ENCODE assay signal across 7 mouse cellular contexts in genomic region chr19:25334360-25334759, GRCm38 (mm10).
DNase-seq lines count a peak whose midpoint lies in the region; TF ChIP-seq lines count a peak whose summit lies in the region.

No protein-coding gene starts in this region.

- TF ChIP-seq CTCF in MEL (IDR thresholded peaks at IDR 0.05 in 2 of 3, conservative IDR thresholded peaks at IDR 0.05 in 1 of 3; ENCODE audit: control insufficient read depth in 1 of 3, insufficient read depth in 1 of 3, low read depth in 2 of 3, low read length in 3 of 3, poor library complexity in 1 of 3, severe bottlenecking in 1 of 3) = peak; percentile 68 to 86 (median 78)

- H3K4me1 ChIP-seq in MEL (ENCODE audit: control insufficient read depth in 1 of 2, insufficient read depth in 2 of 2, low read length in 2 of 2) = peaks cover 4 to 13% of the 10 kb centered on the region in 2 experiments; a peak in 2 of 4 replicates

- H3K79me2 ChIP-seq in MEL (ENCODE audit: control insufficient read depth, insufficient read depth, low read length, poor library complexity) = no peaks in the 10 kb centered on the region

- H3K4me3 ChIP-seq in MEL (ENCODE audit: control insufficient read depth in 1 of 2, insufficient read depth in 1 of 2, low read depth in 2 of 2, low read length in 2 of 2) = no peak overlapping the region

- TF ChIP-seq EP300 in MEL (IDR thresholded peaks at IDR 0.05; ENCODE audit: low read depth in 1 of 2, low read length in 2 of 2) = no peak

- no peak overlapping the region for H3K9ac ChIP-seq in MEL (ENCODE audit: control insufficient read depth, low read depth, low read length, poor library complexity, severe bottlenecking)

- no peak for TF ChIP-seq POLR2A in MEL (IDR thresholded peaks at IDR 0.05; ENCODE audit: control insufficient read depth in 1 of 2, insufficient read depth in 1 of 2, low read depth in 1 of 2, low read length in 2 of 2, poor library complexity in 1 of 2)

- no peak overlapping the region for H3K27ac ChIP-seq in MEL (ENCODE audit: control insufficient read depth, low read depth, low read length)

- intact Hi-C loops in left cerebral cortex, postnatal 36 days (cut with DNase I) = loop anchor here (2.0 to 5.0 kb wide), 2 partner anchors 202 to 377 kb away; no protein-coding TSS in a partner anchor

- no peaks in the 10 kb centered on the region for H3K9me3 ChIP-seq in MEL (replicated peaks; ENCODE audit: insufficient read depth, low read length)

- no peaks in the 10 kb centered on the region for H3K27me3 ChIP-seq in MEL (ENCODE audit: control insufficient read depth in 1 of 2, insufficient read depth in 2 of 2, low read length in 2 of 2)

- peak; percentile 32 to 72 for DNase-seq in left cerebral cortex, adult 18-20 months (ENCODE audit: low spot score in 2 of 2)
- no peak for DNase-seq in left cerebral cortex, adult 11 months (ENCODE audit: low spot score)
- DNase-seq in MEL (ENCODE audit: low read depth, low spot score) = peak; percentile 71
- peak; percentile 42 to 48 for DNase-seq in adrenal gland, postnatal 36 days
- DNase-seq in fibroblast of lung, adult 2 months (ENCODE audit: low read depth) = peak; percentile 36
- peak; percentile 25 to 29 for DNase-seq in left cerebral cortex, postnatal 36 days (ENCODE audit: low spot score in 2 of 2)
- peak; percentile 84 for DNase-seq in retina, embryonic 14.5 days (ENCODE audit: low spot score)

- peak; percentile 67 for TF ChIP-seq RAD21 in MEL (IDR thresholded peaks at IDR 0.05; ENCODE audit: low read depth, low read length)

- peaks cover 0 to 6% of the 10 kb centered on the region in 2 experiments; a peak in 2 of 4 replicates for H3K36me3 ChIP-seq in MEL (ENCODE audit: control insufficient read depth in 1 of 2, insufficient read depth in 2 of 2, low read length in 2 of 2)

TF ChIP-seq in MEL, 35 proteins besides CTCF, POLR2A, EP300 and RAD21:
- TF ChIP-seq HCFC1 (IDR thresholded peaks at IDR 0.05; ENCODE audit: low read depth, low read length) (no peak), SMC3 (IDR thresholded peaks at IDR 0.05; ENCODE audit: low read depth, low read length) (peak; percentile 83), MEF2A (IDR thresholded peaks at IDR 0.05; ENCODE audit: extremely low read depth, insufficient replicate concordance, low read depth, low read length, poor library complexity, severe bottlenecking) (no peak), ZNF384 (IDR thresholded peaks at IDR 0.05; ENCODE audit: low read depth, low read length) (no peak), GATA1 (IDR thresholded peaks at IDR 0.05; ENCODE audit: low read depth, low read length) (no peak), ZKSCAN1 (IDR thresholded peaks at IDR 0.05; ENCODE audit: low read depth, low read length) (no peak), MYC (IDR thresholded peaks at IDR 0.05; ENCODE audit: low read depth, low read length) (no peak), USF1 (IDR thresholded peaks at IDR 0.05; ENCODE audit: low read depth, low read length) (no peak), ZC3H11A (IDR thresholded peaks at IDR 0.05; ENCODE audit: low read depth, low read length) (peak; percentile 50)
TF ChIP-seq in MEL: peak in this region for 2.
